Mouse (Mus musculus): ENCODE measurements at regions not wholly inside any gene's neighbourhood (a gene's known extent, or its start where the extent isn't known, plus 50 kb on each side); places are given as distances from the start of the nearest gene placed in this dataset.

DNA sequence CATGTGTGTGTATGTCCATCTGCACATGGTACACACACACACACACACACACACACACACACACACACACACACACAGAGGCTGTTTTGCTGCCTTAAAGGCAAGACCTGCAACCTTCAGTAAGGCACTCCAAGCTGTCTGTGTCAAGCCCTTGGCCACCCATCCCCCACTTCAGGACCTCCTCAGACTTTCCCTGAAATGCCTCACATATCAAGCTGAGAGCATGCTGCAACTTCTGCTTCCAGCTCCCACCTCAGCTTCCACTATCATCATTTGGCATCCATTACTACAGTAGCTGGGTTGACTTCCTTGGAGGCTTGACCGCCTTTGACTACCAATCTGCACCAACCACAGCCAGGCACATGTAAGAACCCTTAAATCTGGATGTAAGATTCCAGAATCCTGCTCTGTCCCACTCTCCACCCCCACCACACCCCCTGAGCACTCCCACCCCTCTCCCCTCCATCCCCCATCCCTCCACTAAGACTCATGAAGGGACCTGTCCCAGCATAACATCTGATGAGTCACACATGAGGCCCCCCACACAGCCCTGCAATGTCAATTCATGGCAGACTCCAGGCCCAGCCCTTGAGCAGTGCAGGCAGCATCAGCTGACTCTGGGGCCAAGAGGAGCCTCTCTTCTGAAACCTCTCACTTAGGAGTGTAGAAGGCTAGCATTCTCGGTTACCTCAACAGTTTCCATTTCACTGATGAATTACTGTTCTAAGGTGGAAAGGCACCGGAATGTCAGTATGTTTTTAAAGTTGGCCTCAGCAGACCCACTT lies 196.8 kb upstream of the Dio3 start:
- DNase-seq (ENCODE audit: low spot score), result no peak

- DNase-seq (ENCODE audit: low spot score), result no peak
Measured at GRCm38 (mm10) chr12:110082921-110083320, 195.9 kb upstream of the Dio3 start.

DNA sequence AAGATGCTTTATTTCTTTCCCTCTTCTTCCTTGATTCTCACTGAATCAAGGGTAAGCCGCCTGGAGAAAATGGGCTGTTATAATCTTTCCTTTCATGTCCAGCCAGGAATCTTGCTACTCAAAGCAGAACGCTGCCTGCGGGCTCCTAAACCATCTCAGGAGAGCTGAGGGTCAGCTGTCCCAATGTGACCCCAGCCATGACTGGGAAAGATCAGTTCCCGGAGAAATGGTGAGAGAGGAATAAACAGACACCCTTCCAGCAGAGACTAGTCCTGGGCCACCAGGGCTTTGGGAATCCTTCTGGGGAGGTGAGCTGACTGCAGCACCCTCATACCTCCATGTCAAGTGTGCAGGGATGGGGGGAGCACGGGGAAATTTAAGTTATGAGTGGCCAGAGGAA lies 195.4 kb upstream of the Dio3 start:
- no peak for DNase-seq (ENCODE audit: low spot score)

DNA sequence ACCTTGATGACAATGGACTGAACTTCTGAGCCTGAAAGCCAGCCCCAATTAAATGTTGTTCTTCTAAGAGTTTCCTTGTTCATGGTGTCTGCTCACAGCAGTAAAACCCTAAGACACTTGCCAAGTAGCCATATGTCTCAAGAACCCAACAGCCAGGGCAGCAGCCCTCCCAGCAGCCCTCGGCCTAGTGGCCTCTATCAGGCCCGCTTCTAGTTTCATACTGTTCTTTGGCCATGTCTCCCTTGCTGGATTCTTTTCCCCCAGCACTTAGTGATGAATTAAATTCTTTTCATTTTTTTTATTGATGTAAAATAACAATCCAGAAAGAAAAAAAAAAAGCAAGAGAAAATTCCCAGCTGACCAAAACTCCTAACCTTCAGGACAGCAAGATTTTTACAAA lies 191.9 kb upstream of the Dio3 start:
- no peak for DNase-seq (ENCODE audit: low spot score)

DNA sequence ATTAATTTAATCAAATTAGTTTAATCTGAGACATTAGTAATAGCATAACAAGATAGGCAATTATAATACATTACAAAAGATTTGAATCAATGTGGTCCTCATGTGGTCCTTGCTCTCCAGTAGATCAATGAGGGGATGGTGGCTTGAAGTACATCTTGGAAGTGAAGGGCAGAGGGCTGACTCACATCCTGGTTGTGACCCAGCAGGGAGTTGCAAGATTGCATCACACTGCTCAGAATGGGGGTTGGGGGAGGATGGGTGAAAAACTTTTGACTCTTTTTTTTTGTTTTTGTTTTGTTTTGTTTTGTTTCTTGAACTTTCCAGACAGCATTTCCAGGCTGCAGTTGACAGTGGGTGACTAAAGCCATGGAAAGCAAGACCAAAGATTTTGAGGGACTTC lies 191.1 kb upstream of the Dio3 start:
- DNase-seq (ENCODE audit: low spot score), result no peak

DNA sequence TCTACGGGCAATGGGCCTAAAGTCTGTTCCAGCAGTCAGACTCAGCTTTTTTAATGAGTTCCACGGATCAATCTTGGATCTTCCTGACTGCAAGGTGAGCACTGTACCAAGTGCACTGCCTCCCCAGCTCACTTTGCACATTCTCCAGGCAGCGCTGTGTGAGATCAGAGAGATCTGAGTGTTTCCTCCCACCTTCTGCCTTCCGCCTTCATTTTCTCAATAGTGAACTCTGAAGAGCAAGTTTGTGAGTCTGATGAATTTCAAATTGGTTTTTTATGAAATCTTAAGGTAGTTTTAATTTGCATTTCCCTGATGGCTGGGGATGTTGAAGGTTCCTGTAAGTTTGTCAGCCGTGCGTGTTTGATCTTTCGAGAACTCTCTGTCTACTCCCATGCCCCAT lies 176.7 kb upstream of the Dio3 start:
- DNase-seq (ENCODE audit: low spot score), result no peak

- DNase-seq (ENCODE audit: low spot score), result no peak
Measured at GRCm38 (mm10) chr12:110112051-110112722, 166.7 kb upstream of the Dio3 start.

- DNase-seq (ENCODE audit: low spot score), result no peak
Measured at GRCm38 (mm10) chr12:110112723-110113105, 166.2 kb upstream of the Dio3 start.

DNA sequence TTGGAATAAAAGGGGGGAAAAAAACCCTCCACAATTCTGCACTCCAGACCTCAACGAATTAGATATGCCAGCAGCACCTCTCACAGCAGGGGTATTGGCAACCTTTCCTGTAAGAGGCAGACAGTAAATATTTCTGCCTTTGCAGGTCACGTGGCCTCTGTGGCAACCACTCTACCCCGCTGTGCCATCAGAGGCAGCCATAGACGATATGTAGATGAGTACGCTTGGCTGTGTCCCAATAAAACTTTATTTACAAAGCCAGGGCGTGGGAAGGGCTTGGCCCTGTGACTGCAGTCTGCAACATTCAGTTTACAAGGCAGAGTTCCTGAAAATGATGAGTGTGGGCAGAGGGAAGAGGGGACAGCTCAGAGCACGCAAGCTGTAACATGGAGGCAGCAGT lies 158.7 kb upstream of the Dio3 start:
- DNase-seq (ENCODE audit: low spot score), result peak; percentile 37

DNA sequence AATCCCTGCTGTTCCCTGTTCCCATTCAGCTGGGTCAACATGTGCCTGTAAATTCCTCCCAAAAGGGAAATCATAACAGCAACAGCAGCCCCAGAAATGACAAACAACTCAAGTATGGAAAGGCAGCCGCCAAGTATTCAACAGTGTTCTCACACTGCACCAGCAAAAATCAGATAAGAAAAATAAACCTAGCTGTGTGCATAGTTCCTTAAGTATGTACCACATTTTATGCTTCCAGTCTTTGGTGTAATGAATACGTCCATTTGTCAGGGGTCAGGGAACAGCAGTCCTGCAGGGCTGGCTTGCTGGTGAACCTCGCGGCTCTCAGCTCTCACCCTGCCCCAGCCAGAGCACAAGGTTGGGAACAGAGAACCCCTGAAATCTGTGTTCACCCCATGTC lies 155.9 kb upstream of the Dio3 start:
- no peak for DNase-seq (ENCODE audit: low spot score)

DNA sequence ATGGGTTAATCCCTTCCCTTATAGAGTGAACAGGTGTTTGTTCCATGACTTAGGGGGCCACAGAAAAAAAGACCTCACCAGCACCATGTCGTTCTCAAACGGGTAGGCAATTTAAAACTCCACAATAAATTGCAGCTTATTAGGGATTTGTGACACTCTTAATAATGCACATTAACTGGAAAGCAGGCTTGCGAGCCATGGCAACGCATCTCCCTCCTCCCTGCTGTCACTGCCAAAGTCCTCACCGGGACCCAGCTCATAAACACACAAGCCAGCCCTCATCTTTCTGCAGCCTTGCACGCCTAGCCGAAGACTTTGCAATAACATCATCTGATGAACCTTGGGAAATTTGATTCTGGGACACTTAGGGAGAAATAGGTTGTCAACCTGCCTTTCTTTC lies 152.3 kb upstream of the Dio3 start:
- DNase-seq (ENCODE audit: low spot score), result no peak

DNA sequence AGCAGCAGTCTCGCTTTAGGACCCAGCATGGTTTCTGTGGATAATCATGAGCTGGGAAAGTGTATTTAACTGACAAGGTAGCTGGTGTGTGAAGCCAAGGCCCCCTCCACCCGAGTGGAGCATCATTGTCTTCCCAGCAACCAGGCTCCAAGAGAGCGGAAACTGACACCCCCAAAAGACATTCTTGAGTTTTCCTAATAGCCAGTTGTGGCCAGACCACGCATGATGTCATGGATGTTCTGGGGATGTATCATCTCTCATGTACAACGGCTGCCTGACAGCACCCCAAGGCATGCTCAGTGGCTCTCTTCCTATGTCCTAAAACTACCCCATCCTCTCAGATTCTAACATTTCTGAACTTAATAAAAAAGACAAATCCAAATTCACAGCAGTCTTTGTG lies 133.5 kb upstream of the Dio3 start:
- DNase-seq (ENCODE audit: low spot score), result no peak

- no peak for DNase-seq (ENCODE audit: low spot score)
Measured at GRCm38 (mm10) chr12:110154225-110154962, 124.5 kb upstream of the Dio3 start.

GRCm38 (mm10) chr12:110154963-110155325 lies 123.9 kb upstream of the Dio3 start:
- DNase-seq (ENCODE audit: low spot score), result no peak

- DNase-seq (ENCODE audit: low spot score), result no peak
Measured at GRCm38 (mm10) chr12:110156441-110156840, 122.4 kb upstream of the Dio3 start.

DNA sequence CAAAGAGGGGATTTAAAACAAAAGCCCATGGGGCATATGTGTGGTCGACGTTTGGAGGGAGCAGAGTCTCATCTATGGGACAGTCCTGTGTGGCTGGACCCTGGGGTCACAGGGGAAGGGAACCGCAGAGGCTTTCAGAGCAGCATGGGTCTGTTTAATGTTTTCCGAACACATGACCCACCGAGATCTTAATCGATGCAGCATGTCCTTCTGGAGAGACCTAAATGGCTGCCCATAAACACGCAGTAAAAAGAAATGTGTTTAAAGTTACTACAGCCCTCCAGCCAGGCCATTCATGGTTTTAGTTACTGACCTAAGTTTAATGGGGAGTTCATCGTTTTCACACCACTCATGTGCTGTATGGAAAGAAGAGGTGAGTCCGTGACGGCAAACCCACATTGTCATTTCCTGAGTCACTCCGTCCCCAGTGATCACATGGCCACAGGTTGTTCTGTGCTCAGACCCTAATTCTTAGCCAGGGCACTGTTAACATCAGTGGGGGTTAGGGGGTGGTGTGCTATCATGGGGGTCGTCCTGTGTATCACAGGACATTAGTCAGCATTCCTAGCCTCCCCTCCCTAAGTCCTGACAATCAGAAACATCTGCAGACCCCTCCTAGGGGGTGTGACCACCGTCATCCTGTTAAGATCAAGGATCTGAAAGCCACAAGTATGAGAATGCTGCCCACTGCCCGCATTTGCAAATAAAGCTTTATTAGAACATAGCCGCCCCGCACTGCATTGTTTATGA lies 120.7 kb upstream of the Dio3 start:
- no peak for DNase-seq (ENCODE audit: low spot score)

DNA sequence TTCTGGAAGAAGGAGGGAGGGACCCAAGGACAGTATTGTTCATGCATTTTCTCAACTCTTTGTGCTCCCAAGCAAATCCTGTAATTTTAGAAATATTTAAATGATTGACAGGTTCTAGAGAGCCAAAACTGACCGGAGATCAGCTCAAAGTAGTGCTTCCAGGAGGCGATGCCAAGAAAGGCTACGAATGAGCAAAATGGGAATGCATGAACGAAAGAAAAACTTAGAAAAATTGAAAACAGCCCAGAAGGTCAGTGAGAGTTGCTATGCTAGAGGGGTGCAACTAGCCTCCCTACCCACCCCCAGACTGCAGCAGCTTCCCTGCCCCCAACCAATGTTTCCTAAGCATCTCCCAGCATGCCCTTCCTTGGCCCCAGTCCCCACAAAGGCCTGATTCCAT lies 117.6 kb upstream of the Dio3 start:
- DNase-seq (ENCODE audit: low spot score), result no peak

- DNase-seq (ENCODE audit: low spot score), result no peak
Measured at GRCm38 (mm10) chr12:110165462-110165861, 113.4 kb upstream of the Dio3 start.

DNA sequence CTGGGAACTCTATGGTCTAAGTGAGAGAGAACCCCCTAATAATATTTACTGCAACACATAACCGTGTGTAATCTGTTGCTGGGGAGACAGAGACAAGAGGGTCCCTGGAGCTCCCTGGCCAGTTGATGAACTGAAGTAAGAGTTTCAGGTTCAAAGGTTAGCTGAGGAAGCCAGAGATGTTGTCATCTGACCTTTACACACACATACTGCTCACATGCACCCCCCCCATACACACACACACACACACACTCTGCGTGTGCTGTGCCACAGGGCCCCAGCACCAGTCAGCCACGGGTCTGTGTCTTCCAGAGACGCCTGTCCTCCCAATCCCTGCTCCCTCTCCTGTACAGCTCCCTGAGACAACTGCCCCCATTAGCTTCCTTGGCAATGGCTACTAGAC lies 110.5 kb upstream of the Dio3 start:
- no peak for DNase-seq (ENCODE audit: low spot score)

- DNase-seq (ENCODE audit: low spot score), result no peak
Measured at GRCm38 (mm10) chr12:110169261-110169660, 109.6 kb upstream of the Dio3 start.

GRCm38 (mm10) chr12:110170496-110170895 lies 108.4 kb upstream of the Dio3 start:
- no peak for DNase-seq (ENCODE audit: low spot score)

- DNase-seq (ENCODE audit: low spot score), result no peak
Measured at GRCm38 (mm10) chr12:110177826-110178225, 101.0 kb upstream of the Dio3 start.

- DNase-seq (ENCODE audit: low spot score), result no peak
Measured at GRCm38 (mm10) chr12:110183473-110183872, 95.4 kb upstream of the Dio3 start.

Data from layer of hippocampus, adult 9-10 months (tissue).